Mouse (Mus musculus) lung, embryonic 16.5 days (tissue): ENCODE measurements around the gene Mavs. TPM values are rescaled to one million over a fixed set of nuclear protein-coding genes. Genes with fewer than 3 reads are reported as not detected.
A peak's percentile ranks its signal among the peaks of the same experiment; 100 is the strongest.

Source experiments
- ATAC-seq: fragments of 200-750 bp; cut with Nextera tagmentation; 2 replicates; pipeline ENCODE4 v1.8.0; 2017; ENCODE audit warnings: low read depth, mild to moderate bottlenecking, moderate library complexity
- H3K27ac ChIP-seq: fragments of 300-500 bp; sonication (generic); 2 replicates; pipeline ENCODE4 v1.5.1; 2014; ENCODE audit warnings: mild to moderate bottlenecking, control low read depth, low read length
- H3K27me3 ChIP-seq: fragments of 300-500 bp; sonication (generic); 2 replicates; pipeline ENCODE4 v1.6.1; 2014; ENCODE audit warnings: low read depth, low read length, mixed read lengths; ENCODE audit not compliant: control insufficient read depth, insufficient read depth
- H3K36me3 ChIP-seq: fragments of 300-500 bp; sonication (generic); 2 replicates; pipeline ENCODE4 v1.6.1; 2014; ENCODE audit warnings: low read length; ENCODE audit not compliant: control insufficient read depth, insufficient read depth
- H3K4me1 ChIP-seq: fragments of 300-500 bp; sonication (generic); replicated peaks from 2 replicates; pipeline ENCODE4 v1.6.1; 2014; ENCODE audit warnings: low read length, mixed read lengths; ENCODE audit not compliant: control insufficient read depth, insufficient read depth
- H3K4me2 ChIP-seq: fragments of 300-500 bp; sonication (generic); 2 replicates; pipeline ENCODE4 v1.6.1; 2014; ENCODE audit warnings: low read depth, low read length, control low read depth
- H3K4me3 ChIP-seq: fragments of 300-500 bp; sonication (generic); 2 replicates; pipeline ENCODE4 v1.5.1; 2014; ENCODE audit warnings: mild to moderate bottlenecking, low read length, control low read depth
- H3K9ac ChIP-seq: fragments of 300-500 bp; sonication (generic); 2 replicates; pipeline ENCODE4 v1.6.1; 2014; ENCODE audit warnings: low read length, control low read depth
- H3K9me3 ChIP-seq: fragments of 300-500 bp; sonication (generic); 2 replicates; pipeline ENCODE4 v1.6.1; 2016; ENCODE audit warnings: low read length; ENCODE audit not compliant: control insufficient read depth
- WGBS: fragments of 180-500 bp; shearing (Covaris S2); extraction: QIAGEN DNeasy Blood & Tissue Kit; methylation state at CpG from one replicate; pipeline ENCODE4 v1.1.7; 2014; 5-methylcytosine and 5-hydroxymethylcytosine counted together
- polyA plus RNA-seq: library from polyadenylated mRNA; unstranded; fragments of >200 nt; fragmentation: Nextera tagmentation; extraction: Ambion mirVana; gene quantifications from 2 replicates; pipeline ENCODE4 v1.2.1, GENCODE M21; 2015

Mavs gene
- polyA plus RNA-seq, 1 experiment from 2014 or later, result 20.6 TPM

- Histone ChIP-seq H3K36me3 (peaks cover 23% of the 10 kb centered on the region), H3K4me2 (no peak overlapping the region), H3K4me3 (no peak overlapping the region), H3K27ac (no peak overlapping the region), H3K9me3 (no peaks in the 10 kb centered on the region), H3K27me3 (no peaks in the 10 kb centered on the region), H3K4me1 (no peaks in the 10 kb centered on the region), H3K9ac (no peak overlapping the region)
- peak; percentile 44 for ATAC-seq
- 85% methylated on average over 16 of the region's 16 CpGs for WGBS
Measured at GRCm38 (mm10) chr2:131196606-131197316, 37.1 kb upstream of the Mavs start.

GRCm38 (mm10) chr2:131200710-131201109 lies 33.2 kb upstream of the Mavs start:
- Histone ChIP-seq H3K9ac (no peak overlapping the region), H3K27ac (no peak overlapping the region), H3K27me3 (no peaks in the 10 kb centered on the region), H3K36me3 (0 out of 2 replicates have a peak, but pooled peaks cover 4% of the 10 kb centered on the region), H3K4me1 (peaks cover 12% of the 10 kb centered on the region), H3K4me2 (no peak overlapping the region), H3K9me3 (no peaks in the 10 kb centered on the region), H3K4me3 (no peak overlapping the region)
- WGBS, result 68% methylated on average over 2 of the region's 2 CpGs
- no peak for ATAC-seq

- peaks cover 12% of the 10 kb centered on the region for H3K4me1 ChIP-seq
- no peaks in the 10 kb centered on the region for H3K9me3 ChIP-seq
- 86% methylated on average over 3 of the region's 3 CpGs for WGBS
- no peaks in the 10 kb centered on the region for H3K27me3 ChIP-seq
- no peak for ATAC-seq
- no peak overlapping the region for H3K4me2 ChIP-seq
- 0 out of 2 replicates have a peak, but pooled peaks cover 4% of the 10 kb centered on the region for H3K36me3 ChIP-seq
- H3K4me3 ChIP-seq, result no peak overlapping the region
- no peak overlapping the region for H3K27ac ChIP-seq
- no peak overlapping the region for H3K9ac ChIP-seq
Measured at GRCm38 (mm10) chr2:131201262-131201661, 32.6 kb upstream of the Mavs start.

- WGBS, result 66% methylated on average over 6 of the region's 6 CpGs
- peaks cover 12% of the 10 kb centered on the region for H3K4me1 ChIP-seq
- no peak for ATAC-seq
- 0 out of 2 replicates have a peak overlapping the region, but pooled peaks have one; percentile 48 for H3K9ac ChIP-seq
- H3K27ac ChIP-seq, result peak overlapping the region; percentile 92
- no peak overlapping the region for H3K4me2 ChIP-seq
- 0 out of 2 replicates have a peak, but pooled peaks cover 4% of the 10 kb centered on the region for H3K36me3 ChIP-seq
- H3K4me3 ChIP-seq, result no peak overlapping the region
- H3K9me3 ChIP-seq, result no peaks in the 10 kb centered on the region
- H3K27me3 ChIP-seq, result no peaks in the 10 kb centered on the region
Measured at GRCm38 (mm10) chr2:131203816-131204409, 29.9 kb upstream of the Mavs start.

- Histone ChIP-seq H3K36me3 (0 out of 2 replicates have a peak, but pooled peaks cover 4% of the 10 kb centered on the region), H3K4me1 (peaks cover 15% of the 10 kb centered on the region), H3K4me3 (0 out of 2 replicates have a peak overlapping the region, but pooled peaks have one; percentile 7), H3K27me3 (no peaks in the 10 kb centered on the region), H3K27ac (peak overlapping the region; percentile 92), H3K4me2 (peak overlapping the region; percentile 34), H3K9me3 (no peaks in the 10 kb centered on the region), H3K9ac (peak overlapping the region; percentile 48; the same call in 1 of the 2 replicates)
- WGBS, result 13% methylated on average over 7 of the region's 7 CpGs
- peak; percentile 93 for ATAC-seq
Measured at GRCm38 (mm10) chr2:131204410-131204981, 29.4 kb upstream of the Mavs start.

- Histone ChIP-seq H3K27me3 (no peaks in the 10 kb centered on the region), H3K27ac (no peak overlapping the region), H3K9ac (no peak overlapping the region), H3K4me3 (no peak overlapping the region), H3K4me1 (peaks cover 18% of the 10 kb centered on the region), H3K36me3 (no peaks in the 10 kb centered on the region), H3K4me2 (no peak overlapping the region), H3K9me3 (no peaks in the 10 kb centered on the region)
- ATAC-seq, result no peak
- 75% methylated on average over 8 of the region's 8 CpGs for WGBS
Measured at GRCm38 (mm10) chr2:131205521-131206182, 28.2 kb upstream of the Mavs start.

- Histone ChIP-seq H3K27ac (no peak within 1 kb of the TSS), H3K36me3 (no peaks in the 10 kb centered on the region), H3K4me3 (no peak within 1 kb of the TSS), H3K27me3 (no peaks in the 10 kb centered on the region), H3K9me3 (no peaks in the 10 kb centered on the region), H3K4me2 (no peak within 1 kb of the TSS), H3K9ac (no peak within 1 kb of the TSS), H3K4me1 (peaks cover 26% of the 10 kb centered on the region)
- ATAC-seq, result no peak
- 70% methylated on average over 4 of the region's 4 CpGs for WGBS
Measured at GRCm38 (mm10) chr2:131206778-131207177, 27.1 kb upstream of the Mavs start, which contains the start of gene Ap5s1. Ap5s1 (plus strand) TSS chr2:131207078.

- H3K4me2 ChIP-seq, result no peak overlapping the region
- no peaks in the 10 kb centered on the region for H3K9me3 ChIP-seq
- H3K4me1 ChIP-seq, result peaks cover 27% of the 10 kb centered on the region
- H3K9ac ChIP-seq, result no peak overlapping the region
- H3K27ac ChIP-seq, result no peak overlapping the region
- no peak overlapping the region for H3K4me3 ChIP-seq
- 69% methylated on average over 2 of the region's 2 CpGs for WGBS
- peaks cover 2% of the 10 kb centered on the region; the same call in 1 of the 2 replicates for H3K36me3 ChIP-seq
- no peak for ATAC-seq
- no peaks in the 10 kb centered on the region for H3K27me3 ChIP-seq
Measured at GRCm38 (mm10) chr2:131208356-131208755, 25.5 kb upstream of the Mavs start.
